Mouse (Mus musculus) gastrocnemius, postnatal 10 days (tissue): ENCODE data around the gene Anxa3. TPM values are rescaled to one million over a fixed set of nuclear protein-coding genes. Genes with fewer than 3 reads are reported as not detected.

Experiments used
- DNase-seq: peaks from one replicate; pipeline ENCODE4 v3.0.0; 2021; ENCODE audit warnings: mixed read lengths
- long read RNA-seq, 2 experiments: library from polyadenylated mRNA; stranded (forward); transcript quantifications; one replicate each; pipeline ENCODE4 v2.0.0; 2021
- total RNA-seq, 2 experiments: library from RNA; stranded (reverse); gene quantifications; 2 replicates each; pipeline ENCODE4 v1.2.3; 2021

Anxa3 gene
- total RNA-seq: 10 to 100 TPM; 20.0 to 30.6 TPM
- long read RNA-seq, experiment 1, transcript Anxa3-201 (13 exons, 1,595 nt): major isoform, 18 of 29 reads
- long read RNA-seq, experiment 1, partial matches to known transcripts: 2 of 29 reads
- long read RNA-seq, experiment 1, other reads (novel, unspliced or antisense): 9 of 29 reads
- long read RNA-seq, experiment 2, transcript Anxa3-201 (13 exons, 1,595 nt): major isoform, 25 of 30 reads
- long read RNA-seq, experiment 2, partial matches to known transcripts: 2 of 30 reads
- long read RNA-seq, experiment 2, other reads (novel, unspliced or antisense): 3 of 30 reads

DNA sequence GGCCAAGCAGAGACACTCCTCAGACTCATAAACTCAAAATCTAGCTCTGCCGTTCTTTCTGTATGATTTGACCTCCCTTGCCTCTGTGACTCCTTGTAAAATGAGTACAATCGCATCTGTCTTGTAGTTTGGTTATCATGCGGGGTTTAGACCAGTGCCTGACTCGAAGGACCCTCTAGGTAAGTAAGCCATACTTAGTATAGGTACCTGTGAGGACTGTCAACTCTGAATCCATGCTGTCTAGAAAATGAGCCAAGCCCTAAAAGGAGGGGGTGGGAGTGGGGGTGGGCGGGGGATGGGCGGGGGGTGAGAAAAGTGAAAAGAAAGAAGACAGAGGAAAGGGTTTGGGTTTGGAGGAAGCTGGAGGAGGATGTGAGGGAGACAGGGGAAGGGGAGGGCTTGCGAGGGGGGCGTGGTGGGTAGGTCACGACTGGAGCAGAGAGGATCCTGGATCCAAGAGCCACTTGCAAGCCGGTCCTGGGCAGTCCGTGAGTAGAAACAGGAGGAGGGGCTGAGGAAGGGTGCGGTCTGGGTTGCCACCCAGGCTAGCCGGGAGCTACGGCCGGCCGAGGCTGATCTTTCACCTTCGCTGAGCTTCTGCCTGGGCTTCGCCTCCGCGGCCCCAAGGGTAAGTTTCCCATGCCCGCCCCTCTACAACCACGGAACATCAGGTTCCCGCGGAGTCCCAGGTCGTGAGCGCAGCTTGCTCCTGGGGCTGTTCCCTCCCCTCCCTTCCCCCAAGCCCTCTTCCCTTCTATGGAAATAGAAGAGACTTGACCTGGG is at the start of gene Anxa3:
Anxa3 (plus strand) TSS at position 404 of the 783 bp plus-strand sequence.
- peak; percentile 27 for DNase-seq

DNA sequence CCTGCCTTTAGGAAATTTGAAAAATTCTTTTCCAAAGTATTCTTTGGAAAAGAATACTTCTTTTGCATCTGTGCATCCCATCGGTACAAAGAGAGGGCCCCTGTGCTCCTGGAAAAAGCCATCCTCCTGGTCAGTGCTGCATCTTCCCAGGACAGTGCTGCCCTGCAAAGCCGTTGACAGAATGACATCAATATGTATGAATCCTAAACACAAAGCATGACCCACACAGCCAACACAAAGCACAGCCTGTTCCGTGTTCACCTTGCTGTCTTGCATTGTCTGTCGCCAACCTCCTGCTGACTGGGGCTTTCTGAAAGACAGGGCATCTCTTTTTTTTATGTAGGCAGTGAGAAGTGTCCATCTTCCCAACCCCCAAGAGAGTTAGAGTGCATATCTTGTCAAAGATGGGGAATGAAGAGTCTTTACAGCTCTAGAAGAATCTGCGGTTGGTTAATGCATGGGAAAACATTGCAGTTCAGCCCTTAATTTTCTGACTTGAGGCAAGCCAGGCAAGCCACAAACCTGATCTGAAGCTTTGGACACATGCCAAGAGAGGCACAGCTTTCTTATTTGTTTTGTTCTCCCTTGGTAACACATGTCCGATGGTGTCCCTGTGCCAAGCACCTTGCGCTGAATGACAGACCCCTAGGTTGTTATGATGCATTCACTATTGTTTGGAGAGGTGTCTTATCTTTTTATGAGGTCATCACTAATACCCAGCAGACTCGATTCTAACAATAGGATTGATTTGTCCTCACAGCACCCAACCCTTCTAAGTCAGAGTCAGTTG is 45.7 kb upstream of the Anxa3 start:
- DNase-seq: no peak

DNA sequence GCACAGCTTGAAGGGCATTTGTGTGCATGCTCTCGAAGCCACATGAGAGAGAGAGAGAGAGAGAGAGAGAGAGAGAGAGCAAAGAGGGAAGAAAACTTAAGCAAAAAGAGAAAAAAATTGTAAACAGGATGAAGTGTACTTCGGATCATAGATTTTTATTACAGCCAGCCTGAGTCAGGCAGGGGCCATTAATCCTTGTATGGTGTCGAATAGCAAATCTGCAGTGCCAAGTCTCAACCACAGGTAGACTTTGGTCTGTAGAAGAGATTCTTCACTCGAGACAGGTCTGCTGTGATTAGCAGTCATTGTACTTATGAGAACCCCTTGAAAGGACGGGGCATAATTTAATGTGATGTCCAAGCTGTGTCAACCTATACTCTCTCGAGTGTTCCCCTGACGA is 35.5 kb upstream of the Anxa3 start:
- DNase-seq: no peak

DNA sequence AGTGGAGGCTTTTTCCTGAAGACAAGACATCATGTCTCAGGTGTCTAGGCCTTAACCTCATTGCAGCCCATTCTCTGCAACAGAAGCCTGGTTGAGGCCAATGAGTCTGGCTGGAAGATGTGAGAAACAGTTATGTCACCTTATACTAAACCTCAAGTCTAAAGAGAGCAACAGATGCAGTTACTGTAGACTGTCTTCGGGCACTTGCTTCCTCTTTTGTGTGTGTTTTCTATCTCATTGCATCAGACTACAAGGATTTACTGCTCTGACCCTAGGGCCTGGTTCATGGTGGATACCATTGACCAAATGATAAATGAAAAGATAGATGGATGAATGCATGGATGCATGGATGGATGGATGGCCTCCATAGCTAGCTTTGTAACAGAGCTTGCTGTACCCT is 31.1 kb upstream of the Anxa3 start:
- DNase-seq: no peak

DNA sequence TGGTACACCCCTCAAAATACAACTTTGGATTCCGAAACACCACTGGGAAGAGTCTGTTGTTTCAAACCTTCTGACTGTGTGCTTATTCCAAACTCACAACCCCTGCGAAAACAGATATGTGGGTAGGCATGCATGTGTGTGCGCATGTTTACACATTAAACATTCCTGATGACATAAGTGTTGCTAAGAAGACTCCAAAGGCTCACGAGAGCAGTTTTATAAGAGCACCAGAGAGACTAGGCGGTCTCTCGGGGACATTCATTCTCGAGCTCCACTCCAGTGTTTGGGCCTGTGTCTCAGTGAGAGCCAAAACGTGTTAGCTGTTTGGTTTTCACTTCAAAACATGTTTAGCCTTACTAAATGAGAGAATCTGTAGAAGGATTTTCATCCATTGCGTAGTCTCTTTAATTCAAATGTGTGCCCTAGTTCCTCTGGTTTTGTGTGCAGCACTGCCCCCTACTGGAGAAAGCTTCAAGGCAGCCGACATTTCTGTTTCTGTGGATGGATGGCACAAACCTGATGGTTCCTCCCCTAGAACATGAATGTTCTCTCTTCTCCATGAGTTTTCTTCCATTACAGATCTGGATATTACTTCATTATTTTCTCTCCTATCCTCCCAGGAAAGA is 24.2 kb upstream of the Anxa3 start:
- DNase-seq: peak; percentile 60

DNA sequence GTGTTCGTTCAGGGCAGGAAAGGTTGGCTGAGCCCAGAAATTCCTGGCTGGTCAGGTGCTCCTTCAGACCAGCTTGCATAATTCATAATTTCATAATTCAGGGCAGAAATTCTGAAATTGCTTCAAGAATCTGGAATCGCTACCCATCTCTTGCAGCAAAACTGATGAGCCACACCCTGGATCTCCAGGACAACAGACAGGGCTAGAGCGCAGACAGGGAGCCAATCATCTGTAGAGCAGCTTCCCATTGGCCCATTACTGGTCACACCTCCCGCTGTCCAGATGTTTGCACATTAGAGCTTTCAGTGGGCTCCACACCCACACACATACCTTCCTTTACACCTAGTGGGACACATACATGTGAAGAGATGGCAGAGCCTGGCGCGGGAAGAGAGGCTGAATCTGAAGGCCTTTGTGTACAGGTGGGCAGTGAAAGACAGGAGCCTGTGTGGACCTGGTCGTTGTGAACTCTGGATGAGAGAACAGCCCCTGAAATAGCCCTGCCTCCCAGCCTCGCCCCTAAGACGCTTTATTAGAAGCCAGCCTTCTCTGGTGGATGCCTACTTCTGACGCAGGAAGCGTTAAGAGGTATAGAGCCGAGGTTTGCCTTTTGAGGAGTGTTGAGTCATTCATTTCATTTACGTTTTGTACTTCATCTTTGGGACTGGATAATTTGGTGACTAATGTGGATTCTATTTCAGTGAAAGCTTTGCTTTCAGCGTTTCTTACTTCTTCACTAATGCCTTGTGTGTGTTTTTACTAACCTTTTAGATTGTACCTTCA is 9.4 kb upstream of the Anxa3 start:
- DNase-seq: no peak

DNA sequence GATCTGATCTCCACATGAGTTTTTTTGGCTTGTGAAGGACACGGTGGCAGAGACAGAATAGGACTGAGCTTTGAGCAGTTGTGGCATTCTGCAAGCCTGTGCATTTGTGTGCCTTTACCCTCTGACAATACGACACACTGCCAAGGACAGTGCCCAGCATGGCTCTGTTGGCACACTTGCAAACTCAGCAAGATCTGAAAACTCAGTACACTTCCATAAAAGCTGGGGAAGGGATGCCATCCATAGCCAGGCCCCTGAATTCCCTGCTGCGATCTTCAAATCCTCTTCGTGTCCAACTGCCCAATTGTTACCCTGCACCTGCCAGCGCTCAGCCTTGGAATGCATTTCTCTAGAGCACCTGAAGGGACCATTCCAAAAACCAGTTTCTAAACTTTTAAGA is 8.0 kb upstream of the Anxa3 start:
- no peak for DNase-seq

DNA sequence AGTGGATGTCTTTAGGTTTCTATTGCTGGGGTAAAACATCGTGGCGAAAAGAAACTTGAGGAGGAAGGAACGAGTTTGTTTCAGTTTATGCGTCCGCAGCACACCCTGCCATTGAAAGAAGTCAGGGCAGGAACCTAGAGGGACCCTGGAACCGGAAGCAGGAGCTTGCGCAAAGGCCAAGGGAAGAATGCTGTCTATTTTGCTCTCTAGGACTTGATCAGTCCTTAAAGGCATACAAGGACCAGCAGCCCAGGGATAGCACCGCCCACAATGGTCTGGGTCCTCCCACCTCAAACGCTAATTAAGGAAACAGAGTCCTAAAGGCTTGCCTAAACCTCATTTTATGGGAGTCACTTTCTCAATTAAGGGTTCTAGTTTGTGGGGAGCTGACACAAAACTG is 717 bp upstream of the Anxa3 start:
- DNase-seq: no peak

DNA sequence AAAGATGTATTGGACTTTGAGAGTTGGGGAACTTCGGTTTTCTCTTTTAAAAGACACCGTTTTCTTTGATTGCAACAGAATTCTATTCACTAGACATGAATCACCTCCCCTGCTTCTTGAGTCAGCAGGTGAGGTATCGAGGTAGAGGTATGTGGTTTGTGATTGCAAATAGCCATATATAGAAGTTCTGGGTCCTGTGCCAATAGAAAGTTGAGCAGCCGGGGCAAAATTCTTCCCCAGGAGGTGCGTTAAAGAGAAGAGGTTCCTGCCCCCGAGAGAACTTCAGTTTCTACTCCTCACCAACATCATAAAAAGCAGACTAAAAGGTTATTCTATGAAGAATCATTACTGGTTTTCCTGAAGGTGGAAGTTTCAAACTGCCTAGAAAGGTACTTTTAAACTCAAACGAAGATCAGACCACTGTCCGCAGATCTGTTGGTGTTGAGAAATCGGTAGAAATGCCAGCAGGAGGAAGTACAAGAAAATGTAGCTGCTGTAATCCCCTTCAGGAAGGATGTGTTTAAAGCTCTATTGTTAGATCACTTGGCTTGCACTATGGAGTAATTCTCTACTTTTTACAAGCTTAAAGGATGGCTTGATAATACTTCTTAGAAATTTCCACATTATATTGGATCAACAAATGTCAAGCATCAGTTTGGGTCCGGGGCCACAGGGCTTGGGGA is 955 bp downstream of the Anxa3 start:
- DNase-seq: no peak

DNA sequence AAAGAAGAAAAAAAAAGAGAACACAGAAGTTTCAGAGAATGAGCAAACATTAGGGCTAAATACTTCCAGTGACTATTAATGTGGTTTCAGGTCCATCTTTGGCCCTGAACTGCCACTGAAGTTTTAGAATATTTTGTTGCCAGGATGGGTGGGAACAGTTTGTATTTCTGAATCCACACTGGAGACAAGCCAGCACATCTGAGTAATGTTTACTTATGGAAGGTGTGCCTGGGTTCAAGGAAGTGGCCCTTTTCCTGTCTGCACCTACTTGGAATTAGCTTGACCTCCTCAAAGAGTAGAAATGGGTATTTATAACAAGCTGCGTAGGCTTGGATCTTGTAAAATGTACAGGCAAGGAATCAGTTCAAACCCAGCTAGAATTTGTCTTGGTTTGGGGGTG is 2.6 kb downstream of the Anxa3 start:
- DNase-seq: no peak

DNA sequence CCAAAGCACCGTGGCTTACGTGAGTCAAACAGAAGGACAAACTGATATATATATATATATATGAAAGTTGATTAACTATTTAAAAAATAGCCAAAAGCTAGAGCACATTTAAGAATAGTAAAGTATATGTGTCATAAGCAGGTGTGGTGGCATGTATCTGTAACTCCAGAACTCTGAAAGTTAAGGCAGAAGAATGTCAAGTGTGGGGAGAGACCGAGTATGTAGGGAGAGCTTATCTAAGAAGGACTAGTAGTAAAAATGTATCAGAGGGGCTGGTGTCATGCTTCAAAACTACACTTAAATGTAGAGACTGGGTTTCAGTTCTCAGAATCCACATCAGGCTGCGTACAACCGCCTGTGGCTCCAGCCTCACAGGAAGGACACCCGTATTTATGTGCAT is 4.3 kb downstream of the Anxa3 start:
- DNase-seq: no peak

DNA sequence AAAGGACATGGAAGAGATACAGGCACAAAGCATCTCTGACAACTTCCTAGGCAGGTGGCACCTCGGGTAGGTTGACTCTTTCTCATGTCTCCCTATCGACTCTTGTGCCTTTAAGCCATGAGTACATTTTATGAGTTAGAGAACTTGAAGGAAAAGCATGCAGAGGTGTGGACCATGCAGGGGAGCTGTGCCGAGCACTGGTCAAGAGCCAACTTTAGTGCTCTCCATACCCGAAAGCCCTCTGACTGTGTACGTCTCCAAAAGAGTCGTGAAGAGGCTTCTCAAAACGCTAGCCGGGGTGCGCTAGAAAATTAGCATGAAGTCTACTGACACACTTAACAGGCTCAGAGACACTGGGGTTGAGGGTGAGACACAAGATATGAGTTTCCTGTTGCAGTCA is 6.0 kb downstream of the Anxa3 start:
- DNase-seq: no peak

DNA sequence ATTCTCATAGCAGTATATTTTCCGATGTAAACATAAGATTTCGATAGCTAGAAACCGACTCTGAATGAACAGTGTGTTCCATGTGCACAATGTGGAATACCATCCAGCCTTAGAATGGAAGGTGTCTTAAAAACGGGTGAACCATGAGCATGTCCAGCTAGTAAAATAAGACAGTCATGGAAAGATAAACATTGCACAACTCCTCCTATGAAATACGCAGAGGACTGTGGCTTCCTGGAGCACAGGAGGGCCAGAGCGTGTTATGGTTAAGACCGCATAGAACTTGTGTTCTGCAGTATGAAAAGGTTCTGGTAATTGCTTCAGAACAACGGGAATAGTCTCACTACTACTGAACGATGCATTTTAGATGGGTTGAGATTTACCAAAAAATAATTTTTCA is 6.8 kb downstream of the Anxa3 start:
- no peak for DNase-seq

DNA sequence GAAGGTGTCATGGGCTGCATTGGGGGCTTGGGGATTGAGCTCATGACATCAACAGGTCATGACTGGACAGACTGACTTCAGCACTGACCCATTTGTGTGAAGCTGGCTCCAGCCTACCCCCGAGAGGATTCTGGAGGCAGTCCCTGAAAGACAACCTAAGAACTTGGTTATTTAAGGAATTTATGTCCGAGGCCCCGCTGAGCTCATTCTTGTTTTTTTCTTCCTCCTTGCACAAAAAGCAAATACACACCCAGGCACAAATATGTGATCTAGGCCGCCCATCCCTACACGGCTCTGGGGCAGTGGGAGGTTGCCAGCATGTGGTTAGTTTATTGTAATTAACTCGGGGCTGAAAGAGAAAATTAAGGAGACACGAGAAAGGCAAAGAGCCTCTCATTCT is 9.0 kb downstream of the Anxa3 start:
- DNase-seq: no peak

DNA sequence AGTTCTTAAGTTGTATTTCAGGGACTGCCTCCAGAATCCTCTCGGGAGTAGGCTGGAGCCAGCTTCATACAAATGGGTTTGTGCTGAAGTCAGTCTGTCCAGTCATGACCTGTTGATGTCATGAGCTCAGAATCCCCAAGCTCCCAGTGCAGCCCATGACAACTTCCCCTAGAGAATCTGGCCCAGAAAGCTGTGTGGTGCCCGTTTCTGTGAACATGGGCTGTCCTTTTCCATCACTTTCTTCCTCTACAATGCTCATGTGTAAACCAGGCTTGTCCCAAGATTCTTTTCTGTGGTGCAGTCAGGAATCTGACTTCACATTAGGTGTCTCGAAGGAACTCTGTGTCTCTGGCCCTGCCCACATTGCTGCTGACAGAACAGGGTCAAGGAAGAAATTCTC is 10.0 kb downstream of the Anxa3 start:
- DNase-seq: peak; percentile 53

DNA sequence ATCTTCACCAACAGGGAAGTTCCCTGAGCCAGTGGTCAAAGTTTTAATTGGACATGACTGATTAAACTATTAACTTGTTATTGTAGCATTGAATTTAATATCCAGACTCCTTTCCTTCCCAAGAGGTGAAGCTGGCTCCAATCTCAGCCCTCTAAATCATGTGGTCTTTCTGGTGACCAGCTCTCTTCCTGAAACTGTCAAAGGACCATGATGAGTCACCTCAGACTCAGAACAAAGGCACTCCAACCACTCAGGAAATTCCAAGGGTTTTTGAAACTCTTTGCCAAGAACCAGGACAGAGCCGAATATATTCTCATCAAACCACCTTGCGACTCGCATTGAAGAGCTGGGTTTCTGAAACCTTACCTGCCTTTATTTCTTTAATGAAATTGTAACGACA is 11.2 kb downstream of the Anxa3 start:
- no peak for DNase-seq

DNA sequence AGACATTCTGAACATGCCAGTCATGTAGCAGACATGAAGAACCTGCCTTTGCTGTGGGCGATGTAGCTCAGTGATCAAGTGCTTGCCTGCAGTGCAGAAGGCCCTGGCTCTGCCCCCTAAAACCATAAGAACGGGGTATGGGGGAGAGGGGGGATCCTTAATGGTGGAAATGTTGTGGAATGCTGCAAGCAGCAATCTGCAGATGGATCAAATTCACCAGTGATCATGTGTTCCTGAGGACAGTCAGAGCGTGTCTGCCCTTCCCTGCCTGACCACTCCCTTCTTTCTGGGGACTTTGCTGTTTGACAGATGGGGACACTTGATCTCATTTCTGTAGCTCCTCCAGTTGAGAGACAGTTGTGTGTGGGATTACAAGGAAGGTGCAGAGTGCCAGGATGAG is 11.7 kb downstream of the Anxa3 start:
- no peak for DNase-seq

DNA sequence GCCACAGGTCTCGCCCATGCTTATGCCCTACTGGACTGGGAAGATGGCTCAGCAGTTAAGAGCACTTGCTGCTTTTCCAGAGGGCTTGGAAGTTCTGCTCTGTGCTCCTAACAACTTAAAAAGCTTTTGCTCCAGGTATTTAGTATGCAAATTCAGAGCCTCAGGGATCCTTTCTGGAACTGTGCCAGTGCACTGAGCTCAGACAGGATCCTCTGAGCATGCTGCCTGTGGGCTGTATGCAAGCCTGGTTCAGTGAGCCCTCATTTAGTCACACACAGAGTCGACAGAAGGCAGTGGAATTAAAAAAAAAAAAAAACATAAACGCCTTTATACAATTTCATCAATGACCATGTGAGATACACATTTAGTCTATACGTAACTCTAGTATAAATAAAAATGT is 17.5 kb downstream of the Anxa3 start:
- no peak for DNase-seq

DNA sequence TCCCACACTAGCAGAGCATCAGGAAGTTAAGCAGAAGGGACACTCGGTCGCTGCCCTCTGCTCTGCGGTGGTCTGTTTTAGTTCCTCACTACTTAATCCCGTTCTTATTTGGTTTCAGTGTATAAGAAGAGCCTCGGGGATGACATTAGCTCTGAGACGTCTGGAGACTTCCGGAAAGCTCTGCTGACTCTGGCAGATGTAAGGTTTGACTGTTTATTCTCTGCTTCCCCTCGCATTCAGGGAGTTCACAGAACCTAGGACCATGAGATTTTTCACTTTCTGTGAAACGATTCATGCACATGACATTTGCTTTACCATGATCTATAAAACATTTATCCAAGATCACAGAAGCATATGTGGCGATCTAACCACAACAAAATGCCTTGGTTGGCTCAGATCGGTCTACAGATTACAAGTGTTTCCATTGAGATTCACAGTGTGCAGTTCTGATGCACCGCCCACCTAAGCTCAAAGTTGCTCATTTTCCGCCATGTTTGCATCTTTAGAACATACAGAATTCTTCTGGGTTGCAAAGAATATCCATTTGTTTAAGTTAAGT is 31.7 kb downstream of the Anxa3 start:
- no peak for DNase-seq

DNA sequence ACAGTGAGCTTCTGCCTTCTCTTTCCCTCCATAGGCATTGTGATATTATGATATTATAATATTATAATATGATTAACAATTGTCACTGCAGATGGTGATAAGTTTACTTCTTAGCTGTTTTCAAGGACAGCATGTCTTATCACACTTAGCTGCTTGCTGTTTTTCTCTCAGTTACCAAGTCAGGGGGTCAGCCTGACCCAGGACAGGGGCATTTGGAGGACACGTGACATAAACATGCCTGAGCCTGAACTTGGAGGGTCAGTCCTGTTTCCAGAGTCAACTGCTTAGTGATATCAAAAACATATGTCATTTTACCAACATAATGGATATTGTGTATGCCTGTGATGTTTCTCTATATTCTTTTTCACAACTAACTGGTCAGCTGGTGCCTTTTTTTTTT is 34.0 kb downstream of the Anxa3 start:
- no peak for DNase-seq

DNA sequence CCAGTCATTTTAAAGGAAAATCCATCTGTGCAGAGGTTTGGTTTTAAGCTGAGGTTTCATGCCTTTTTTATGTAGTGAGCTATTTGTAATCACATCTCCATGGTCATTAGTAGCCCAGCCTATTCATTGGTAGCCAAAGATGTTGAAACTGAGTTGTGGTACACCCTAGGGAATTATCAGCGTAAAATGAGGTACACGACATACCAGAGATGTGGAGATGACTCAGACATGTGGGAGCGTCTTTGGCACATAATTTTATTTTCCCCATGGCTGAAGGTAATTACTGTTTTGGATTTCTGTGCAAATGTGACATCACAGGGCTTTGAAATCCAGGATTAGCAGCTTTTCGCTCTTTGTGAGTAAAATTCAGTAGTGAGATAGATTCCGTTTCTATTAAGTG is 41.2 kb downstream of the Anxa3 start:
- DNase-seq: no peak
